Mouse (Mus musculus): ENCODE measurements at regions not wholly inside any gene's neighbourhood (a gene's known extent, or its start where the extent isn't known, plus 50 kb on each side); places are given as distances from the start of the nearest gene placed in this dataset.

DNA sequence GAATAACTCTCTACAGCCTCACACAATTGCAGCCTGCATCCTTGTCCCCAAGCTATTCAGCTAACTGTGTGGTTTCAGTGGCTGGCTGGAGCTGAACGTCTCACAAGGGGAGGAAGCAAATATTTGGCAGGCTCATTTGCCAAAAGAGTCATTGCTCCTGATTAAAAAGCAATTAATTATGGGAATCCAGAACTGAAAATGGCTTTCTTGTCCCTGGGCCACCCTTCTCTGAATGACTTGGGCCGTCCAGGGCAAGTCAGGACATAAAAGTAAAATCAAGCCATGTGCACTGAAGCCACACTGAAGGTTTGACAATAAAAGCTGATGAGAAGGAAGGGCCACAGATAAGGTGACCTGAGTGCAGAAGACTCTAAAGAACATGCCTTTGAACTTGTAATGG is 639.4 kb upstream of the A1bg start:
- WGBS: 47% methylated on average over 2 of the region's 2 CpGs
- no peak overlapping the region for H3K27ac ChIP-seq
- no peaks in the 10 kb centered on the region for H3K4me1 ChIP-seq
- no peaks in the 10 kb centered on the region for H3K36me3 ChIP-seq
- no peak for ATAC-seq (ENCODE audit: insufficient number of reproducible peaks, insufficient read depth, low FRiP score, low TSS enrichment)
- no peak overlapping the region for H3K9ac ChIP-seq
- H3K27me3 ChIP-seq: no peaks in the 10 kb centered on the region
- H3K4me2 ChIP-seq (replicated peaks): no peak overlapping the region
- H3K9me3 ChIP-seq: no peaks in the 10 kb centered on the region
- no peak overlapping the region for H3K4me3 ChIP-seq

DNA sequence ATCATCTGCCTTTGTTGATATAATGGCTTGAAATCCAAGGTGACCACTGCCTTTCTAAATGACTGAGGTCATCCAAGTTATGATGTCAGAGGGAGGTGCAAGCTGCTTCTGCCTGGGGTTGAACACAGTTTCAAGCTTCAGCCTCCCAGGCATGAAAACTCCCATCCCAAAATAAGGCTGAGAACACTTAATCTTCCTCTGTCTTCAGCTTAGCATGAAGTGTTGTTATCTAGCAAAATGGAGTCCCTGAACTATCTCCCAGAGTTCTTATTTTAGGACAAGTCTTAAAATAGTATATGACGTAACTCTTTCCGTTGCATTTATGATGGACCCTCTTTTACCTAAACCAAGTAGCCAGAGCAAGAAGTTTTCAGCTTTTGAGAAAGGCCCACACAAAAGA is 631.1 kb upstream of the A1bg start:
- Histone ChIP-seq H3K4me3 (no peak overlapping the region), H3K27me3 (no peaks in the 10 kb centered on the region), H3K4me2 (replicated peaks) (no peak overlapping the region), H3K36me3 (no peaks in the 10 kb centered on the region), H3K9ac (no peak overlapping the region), H3K9me3 (no peaks in the 10 kb centered on the region), H3K27ac (no peak overlapping the region), H3K4me1 (no peaks in the 10 kb centered on the region)
- 94% methylated on average over 2 of the region's 2 CpGs for WGBS
- no peak for ATAC-seq (ENCODE audit: insufficient number of reproducible peaks, insufficient read depth, low FRiP score, low TSS enrichment)

DNA sequence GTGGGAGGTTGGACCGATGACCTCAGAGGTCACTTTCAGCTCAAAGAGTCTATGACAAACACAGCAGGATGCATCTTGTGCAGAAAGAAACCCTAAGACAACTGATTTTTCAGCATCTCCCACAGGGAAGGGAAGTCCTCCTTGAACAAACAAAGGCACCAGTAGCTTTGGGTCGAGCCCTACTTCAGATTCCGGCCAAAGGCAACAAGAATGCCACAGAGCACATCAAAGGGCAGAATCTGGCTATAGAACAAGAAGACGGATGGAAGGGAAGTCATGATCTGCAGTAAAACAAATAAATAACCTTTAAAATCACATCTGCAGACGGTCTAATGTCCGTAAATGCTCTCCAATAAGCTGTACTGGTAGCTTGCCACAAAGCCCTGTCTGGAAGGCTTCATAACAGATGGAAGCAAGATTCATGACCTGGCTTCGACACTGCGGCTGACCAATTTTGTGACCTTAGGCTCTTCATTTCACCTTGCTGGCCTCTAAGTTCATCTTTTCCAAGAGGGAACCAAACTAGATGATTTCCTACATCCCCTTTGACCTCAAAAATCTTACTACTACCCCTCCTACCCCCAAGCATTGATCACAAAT is 630.4 kb upstream of the A1bg start:
- Histone ChIP-seq H3K9me3 (no peaks in the 10 kb centered on the region), H3K4me2 (replicated peaks) (no peak overlapping the region), H3K36me3 (no peaks in the 10 kb centered on the region), H3K27ac (no peak overlapping the region), H3K9ac (no peak overlapping the region), H3K27me3 (no peaks in the 10 kb centered on the region), H3K4me3 (no peak overlapping the region), H3K4me1 (no peaks in the 10 kb centered on the region)
- ATAC-seq (ENCODE audit: insufficient number of reproducible peaks, insufficient read depth, low FRiP score, low TSS enrichment): no peak
- 36% methylated on average over 8 of the region's 8 CpGs for WGBS

DNA sequence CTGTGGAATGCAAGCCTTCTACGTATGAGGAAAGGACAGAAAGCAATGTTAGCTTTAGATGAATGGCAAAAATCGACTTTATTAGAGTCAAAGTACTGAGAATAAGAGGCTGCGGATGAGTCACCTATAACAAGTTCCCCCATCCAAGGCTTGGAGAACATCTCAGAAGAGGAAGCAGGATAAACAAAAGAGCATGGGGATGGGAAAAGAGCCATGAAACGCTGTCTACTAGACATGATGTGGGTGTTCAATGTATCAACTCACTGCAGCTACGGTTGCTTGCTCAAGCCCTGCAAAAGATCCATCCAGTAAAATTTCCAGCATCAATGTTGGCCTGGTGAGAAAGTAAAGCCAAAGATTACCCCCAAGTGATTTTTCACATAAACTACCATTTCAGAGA is 628.4 kb upstream of the A1bg start:
- WGBS: 88% methylated on average over 5 of the region's 5 CpGs

DNA sequence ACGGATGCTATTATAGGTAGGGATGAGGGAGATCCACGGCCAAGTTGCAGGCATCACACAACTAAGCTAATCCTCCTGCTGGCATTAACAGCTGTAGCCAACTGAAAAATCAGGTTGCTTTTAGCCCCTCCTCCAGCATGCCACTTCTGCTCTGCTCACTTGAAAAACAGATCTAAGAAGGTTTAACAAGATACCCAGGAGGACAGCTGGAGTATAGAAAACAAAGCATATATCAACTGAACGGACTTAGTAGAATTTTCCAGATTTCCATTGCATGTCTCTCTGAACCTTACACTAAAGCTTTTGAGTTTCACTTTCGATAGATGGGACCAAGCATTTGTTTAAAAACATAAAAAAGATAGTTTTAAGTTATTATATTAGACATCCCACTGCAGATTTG is 625.6 kb upstream of the A1bg start:
- H3K36me3 ChIP-seq: no peaks in the 10 kb centered on the region
- 0 out of 2 replicates have a peak, but pooled peaks cover 2% of the 10 kb centered on the region for H3K4me1 ChIP-seq
- no peak overlapping the region for H3K4me3 ChIP-seq
- H3K27me3 ChIP-seq: no peaks in the 10 kb centered on the region
- H3K9me3 ChIP-seq: no peaks in the 10 kb centered on the region
- no peak overlapping the region for H3K27ac ChIP-seq
- no peak overlapping the region for H3K4me2 ChIP-seq (replicated peaks)
- H3K9ac ChIP-seq: no peak overlapping the region
- WGBS: 67% methylated on average over 4 of the region's 4 CpGs
- no peak for ATAC-seq (ENCODE audit: insufficient number of reproducible peaks, insufficient read depth, low FRiP score, low TSS enrichment)

More for the DNA sequence above, 628.4 kb upstream of the A1bg start:
- Histone ChIP-seq H3K9me3 (no peaks in the 10 kb centered on the region), H3K4me2 (replicated peaks) (no peak overlapping the region), H3K4me1 (no peaks in the 10 kb centered on the region), H3K27ac (no peak overlapping the region), H3K4me3 (no peak overlapping the region), H3K27me3 (no peaks in the 10 kb centered on the region), H3K36me3 (no peaks in the 10 kb centered on the region), H3K9ac (no peak overlapping the region)
- ATAC-seq (ENCODE audit: insufficient number of reproducible peaks, insufficient read depth, low FRiP score, low TSS enrichment): no peak

DNA sequence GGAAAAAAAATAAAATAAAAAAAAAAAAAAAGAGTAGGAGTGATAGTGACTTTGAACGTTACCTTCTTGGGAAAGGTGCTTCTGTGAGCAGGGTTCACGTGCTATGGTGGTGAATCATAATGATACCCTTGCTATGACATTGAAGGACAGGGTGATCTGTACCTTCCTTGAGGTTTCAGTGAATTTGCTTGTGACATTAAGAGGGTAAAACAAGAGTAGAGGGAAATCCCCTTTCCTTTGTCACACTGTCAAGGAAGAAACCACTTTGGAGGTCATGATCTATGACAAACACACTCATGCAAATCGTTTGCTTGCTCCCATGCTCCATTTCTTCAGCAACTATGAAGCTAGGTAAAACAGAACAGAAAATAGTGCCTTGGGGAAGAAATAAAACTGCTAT is 623.8 kb upstream of the A1bg start:
- Histone ChIP-seq H3K9ac (no peak overlapping the region), H3K4me1 (0 out of 2 replicates have a peak, but pooled peaks cover 2% of the 10 kb centered on the region), H3K27me3 (no peaks in the 10 kb centered on the region), H3K36me3 (no peaks in the 10 kb centered on the region), H3K9me3 (no peaks in the 10 kb centered on the region), H3K4me2 (replicated peaks) (no peak overlapping the region), H3K4me3 (no peak overlapping the region), H3K27ac (no peak overlapping the region)
- 80% methylated on average over 3 of the region's 3 CpGs for WGBS
- no peak for ATAC-seq (ENCODE audit: insufficient number of reproducible peaks, insufficient read depth, low FRiP score, low TSS enrichment)

DNA sequence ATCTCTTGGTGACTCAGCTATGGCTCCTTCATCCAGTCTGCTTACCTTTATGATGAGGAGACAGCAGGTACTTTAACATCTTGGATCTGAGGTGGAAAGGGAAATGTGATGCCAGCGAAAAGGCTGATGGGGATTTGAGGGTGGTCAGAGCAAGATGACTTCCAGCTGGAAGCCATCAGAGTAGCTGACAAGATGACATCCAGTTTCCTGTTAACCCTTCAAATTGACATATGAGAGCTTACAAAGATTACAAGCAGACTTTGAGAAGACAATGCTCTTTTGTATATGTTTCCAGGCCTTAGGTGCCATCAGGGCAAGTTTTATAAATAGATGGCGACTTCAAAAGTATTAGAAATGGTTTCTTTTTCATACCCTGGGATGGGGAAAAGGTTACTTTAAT is 621.3 kb upstream of the A1bg start:
- H3K4me2 ChIP-seq (replicated peaks): no peak overlapping the region
- H3K4me3 ChIP-seq: no peak overlapping the region
- WGBS: 18% methylated on average over 2 of the region's 2 CpGs
- no peaks in the 10 kb centered on the region for H3K9me3 ChIP-seq
- H3K27ac ChIP-seq: no peak overlapping the region
- no peak overlapping the region for H3K9ac ChIP-seq
- H3K27me3 ChIP-seq: no peaks in the 10 kb centered on the region
- no peaks in the 10 kb centered on the region for H3K36me3 ChIP-seq
- ATAC-seq (ENCODE audit: insufficient number of reproducible peaks, insufficient read depth, low FRiP score, low TSS enrichment): no peak
- H3K4me1 ChIP-seq: peaks cover 2% of the 10 kb centered on the region; the same call in 1 of the 2 replicates

DNA sequence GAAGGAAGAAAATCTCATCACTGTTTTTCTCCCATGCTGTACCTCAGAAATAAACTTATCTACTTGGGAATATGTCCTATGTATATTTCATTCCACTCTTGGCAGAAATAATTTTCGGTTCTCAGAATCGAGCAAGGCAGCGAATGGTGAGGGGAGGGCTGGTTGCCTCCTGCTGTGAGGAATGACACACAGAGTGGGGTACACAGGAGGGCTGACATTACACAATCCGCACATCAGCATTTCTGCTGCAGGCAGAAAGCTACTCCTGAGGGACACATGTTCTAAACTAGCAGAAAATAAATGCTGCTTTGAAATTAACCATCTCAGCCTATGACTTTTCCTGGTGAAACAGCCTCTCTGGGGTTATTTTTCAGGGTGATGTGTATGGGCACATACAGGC is 618.8 kb upstream of the A1bg start:
- no peaks in the 10 kb centered on the region for H3K27me3 ChIP-seq
- H3K4me1 ChIP-seq: peaks cover 2% of the 10 kb centered on the region; the same call in 1 of the 2 replicates
- H3K4me3 ChIP-seq: no peak overlapping the region
- no peaks in the 10 kb centered on the region for H3K9me3 ChIP-seq
- no peak overlapping the region for H3K9ac ChIP-seq
- H3K36me3 ChIP-seq: no peaks in the 10 kb centered on the region
- H3K27ac ChIP-seq: no peak overlapping the region
- WGBS: 35% methylated on average over 4 of the region's 4 CpGs
- no peak overlapping the region for H3K4me2 ChIP-seq (replicated peaks)
- ATAC-seq (ENCODE audit: insufficient number of reproducible peaks, insufficient read depth, low FRiP score, low TSS enrichment): no peak

DNA sequence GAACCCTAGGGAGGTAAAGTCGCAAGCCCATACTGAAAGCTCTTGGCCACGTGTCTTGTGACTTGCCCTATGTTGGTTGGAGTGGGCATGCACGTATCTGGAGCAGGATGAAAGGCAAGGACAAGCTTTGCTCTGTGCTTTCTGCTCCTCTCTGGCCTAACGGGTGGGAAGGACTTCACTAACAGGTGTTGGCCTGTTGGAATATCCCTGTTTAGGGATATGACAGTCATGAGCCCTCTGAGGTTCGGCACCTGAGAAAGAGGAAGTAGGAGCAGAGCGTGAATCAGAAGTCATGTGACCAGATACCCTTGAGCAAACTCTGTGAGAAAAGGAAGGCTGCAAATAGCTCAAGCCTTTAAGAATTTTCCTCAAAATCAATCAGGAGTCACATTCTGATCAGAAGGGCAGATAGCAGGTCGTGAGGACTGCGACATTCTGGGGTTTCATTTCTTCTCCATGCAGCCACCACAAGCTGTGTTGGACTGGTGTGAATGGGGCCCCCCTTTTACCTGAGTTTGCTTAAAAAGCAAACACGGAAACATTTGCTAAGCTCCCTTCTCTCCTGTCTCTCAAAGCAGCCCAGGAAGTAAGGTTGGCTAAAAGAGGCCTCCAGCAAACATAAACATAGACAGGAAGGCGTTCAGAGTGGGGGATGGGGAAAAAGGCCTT is 618.1 kb upstream of the A1bg start:
- Histone ChIP-seq H3K4me1 (peaks cover 9% of the 10 kb centered on the region; the same call in 1 of the 2 replicates), H3K27ac (no peak overlapping the region), H3K9ac (no peak overlapping the region), H3K4me3 (no peak overlapping the region), H3K4me2 (replicated peaks) (no peak overlapping the region), H3K9me3 (no peaks in the 10 kb centered on the region), H3K36me3 (no peaks in the 10 kb centered on the region), H3K27me3 (no peaks in the 10 kb centered on the region)
- no peak for ATAC-seq (ENCODE audit: insufficient number of reproducible peaks, insufficient read depth, low FRiP score, low TSS enrichment)
- 55% methylated on average over 10 of the region's 10 CpGs for whole genome bisulfite sequencing

DNA sequence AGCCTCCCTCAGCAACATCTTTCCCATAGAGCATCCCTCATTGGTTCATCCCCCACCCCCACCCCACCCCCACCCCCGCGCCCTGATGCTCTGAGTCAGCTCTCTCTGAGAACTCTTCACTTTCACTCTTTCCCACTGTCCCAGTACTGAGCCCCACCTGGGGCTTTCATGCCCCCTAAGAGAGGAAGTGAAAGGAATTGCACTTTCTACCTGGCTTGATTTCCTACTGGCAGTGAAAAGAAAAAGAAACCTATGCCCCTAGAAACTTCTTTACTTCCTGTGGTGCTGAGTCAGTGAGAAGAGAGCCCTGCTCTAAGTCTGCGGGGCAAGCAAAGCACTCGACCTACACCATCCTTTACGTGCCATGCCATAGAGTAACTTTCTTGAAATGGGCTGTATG is 616.1 kb upstream of the A1bg start:
- Histone ChIP-seq H3K9me3 (no peaks in the 10 kb centered on the region), H3K4me2 (replicated peaks) (no peak overlapping the region), H3K27me3 (no peaks in the 10 kb centered on the region), H3K36me3 (no peaks in the 10 kb centered on the region), H3K27ac (no peak overlapping the region), H3K9ac (no peak overlapping the region), H3K4me3 (no peak overlapping the region), H3K4me1 (peaks cover 9% of the 10 kb centered on the region; the same call in 1 of the 2 replicates)
- WGBS: 65% methylated on average over 5 of the region's 5 CpGs
- no peak for ATAC-seq (ENCODE audit: insufficient number of reproducible peaks, insufficient read depth, low FRiP score, low TSS enrichment)

DNA sequence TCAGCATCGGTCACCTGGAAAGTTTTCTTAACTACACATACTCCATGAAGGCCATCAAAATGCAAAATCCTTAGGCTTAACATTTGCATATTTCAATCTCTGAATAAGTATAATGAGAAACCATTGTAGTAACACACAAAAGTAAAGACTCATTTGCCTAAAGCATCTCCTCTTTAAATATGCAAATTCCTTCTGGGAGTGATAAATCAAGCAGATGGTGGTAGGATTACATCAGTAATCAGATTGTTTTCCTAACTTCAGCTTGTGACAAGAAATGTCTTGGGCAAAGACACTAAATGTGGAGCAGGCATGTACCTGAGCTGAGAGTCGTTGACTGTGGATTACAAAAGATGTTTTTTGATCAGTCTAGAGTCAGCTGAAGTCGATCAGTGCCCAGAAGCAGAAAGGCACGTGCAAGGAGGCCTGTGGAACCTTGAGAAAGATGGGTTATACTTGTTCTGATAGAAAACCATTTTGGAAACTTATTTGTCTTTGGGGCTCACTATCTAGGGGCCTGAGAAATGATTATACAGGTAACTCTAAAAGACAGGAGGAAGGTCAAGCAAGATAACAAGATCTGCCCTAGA is 615.5 kb upstream of the A1bg start:
- 68% methylated on average over 4 of the region's 4 CpGs for WGBS
- peaks cover 9% of the 10 kb centered on the region; the same call in 1 of the 2 replicates for H3K4me1 ChIP-seq
- no peak overlapping the region for H3K4me2 ChIP-seq (replicated peaks)
- H3K27ac ChIP-seq: no peak overlapping the region
- no peak for ATAC-seq (ENCODE audit: insufficient number of reproducible peaks, insufficient read depth, low FRiP score, low TSS enrichment)
- H3K27me3 ChIP-seq: no peaks in the 10 kb centered on the region
- no peaks in the 10 kb centered on the region for H3K9me3 ChIP-seq
- no peaks in the 10 kb centered on the region for H3K36me3 ChIP-seq
- H3K9ac ChIP-seq: no peak overlapping the region
- H3K4me3 ChIP-seq: no peak overlapping the region

DNA sequence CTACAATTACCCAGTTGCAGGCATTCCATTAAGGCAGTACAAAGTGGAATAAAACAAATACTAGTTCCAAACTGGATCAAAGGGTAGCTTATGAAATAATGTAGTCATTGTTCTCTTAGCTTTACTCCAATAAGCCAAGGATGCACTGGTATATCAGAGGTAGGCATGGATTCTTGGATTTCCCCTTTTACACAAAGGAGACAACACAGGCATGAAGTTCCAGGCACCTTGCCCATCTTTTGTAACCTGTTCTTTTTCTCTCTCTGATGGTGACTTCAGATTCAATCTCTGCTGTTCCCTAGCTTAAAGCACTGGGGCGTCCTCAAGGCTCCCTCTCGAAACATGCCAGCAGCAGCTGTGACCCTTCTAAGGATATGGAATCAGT is 613.5 kb upstream of the A1bg start:
- Histone ChIP-seq H3K4me3 (no peak overlapping the region), H3K36me3 (no peaks in the 10 kb centered on the region), H3K27ac (no peak overlapping the region), H3K4me1 (peaks cover 9% of the 10 kb centered on the region; the same call in 1 of the 2 replicates), H3K4me2 (replicated peaks) (no peak overlapping the region), H3K9me3 (no peaks in the 10 kb centered on the region), H3K9ac (no peak overlapping the region), H3K27me3 (no peaks in the 10 kb centered on the region)
- WGBS: 85% methylated on average over 2 of the region's 2 CpGs
- ATAC-seq (ENCODE audit: insufficient number of reproducible peaks, insufficient read depth, low FRiP score, low TSS enrichment): no peak
